Mouse (Mus musculus) CH12.LX (cell line): Measurements from ENCODE around the gene Camta1. TPM values are rescaled to one million over a fixed set of nuclear protein-coding genes. Genes with fewer than 3 reads are reported as not detected.

ENCODE experiments used
- DNase-seq: peaks from one replicate; pipeline ENCODE4 v3.0.0-alpha.2; 2013; ENCODE audit errors: extremely low read depth
- H3K27ac ChIP-seq: 2 replicates; pipeline ENCODE4 v1.5.1; 2012; ENCODE audit warnings: low read depth, mild to moderate bottlenecking, control low read depth, moderate library complexity; ENCODE audit not compliant: insufficient read depth
- H3K27me3 ChIP-seq: replicated peaks from 2 replicates; pipeline ENCODE3; 2012; ENCODE audit warnings: inconsistent platforms
- H3K36me3 ChIP-seq, 2 experiments: replicated peaks in 1 of 2; 2 replicates each; pipeline versions ENCODE3 to v1.6.1; 2012; ENCODE audit warnings: inconsistent platforms in 1 of 2, low read length in 1 of 2, mild to moderate bottlenecking in 1 of 2, mixed read lengths in 1 of 2, moderate library complexity in 1 of 2; ENCODE audit not compliant: control insufficient read depth in 1 of 2, insufficient read depth in 1 of 2
- H3K4me1 ChIP-seq, 2 experiments: 2 replicates each; pipeline ENCODE4 v1.6.1; 2012; ENCODE audit warnings: inconsistent platforms in 1 of 2, moderate library complexity in 1 of 2; ENCODE audit not compliant: insufficient read depth in 2 of 2, control insufficient read depth in 1 of 2
- H3K4me2 ChIP-seq: 2 replicates; pipeline ENCODE4 v1.6.1; 2012; ENCODE audit warnings: low read depth, mild to moderate bottlenecking, control low read depth; ENCODE audit not compliant: poor library complexity, insufficient read depth, severe bottlenecking
- H3K4me3 ChIP-seq, 3 experiments: fragments of 150-350 bp in 1 of 3; sonication (generic) in 1 of 3; replicated peaks in 1 of 3; 2 replicates each; pipeline versions ENCODE3 to v1.5.1; 2011 to 2012; ENCODE audit warnings: low read depth in 2 of 3, low read length in 2 of 3, mild to moderate bottlenecking in 2 of 3, moderate library complexity in 2 of 3, control low read depth in 1 of 3, improper control_type of control experiment in 1 of 3, inconsistent platforms in 1 of 3, mixed read lengths in 1 of 3; ENCODE audit not compliant: poor library complexity in 1 of 3
- H3K79me2 ChIP-seq: replicated peaks from 2 replicates; pipeline ENCODE4 v1.6.1; 2012; ENCODE audit warnings: mild to moderate bottlenecking, moderate library complexity; ENCODE audit not compliant: control insufficient read depth, poor library complexity, insufficient read depth, severe bottlenecking; ENCODE audit errors: extremely low read depth
- H3K9ac ChIP-seq: 2 replicates; pipeline ENCODE4 v1.6.1; 2012; ENCODE audit warnings: low read depth, mild to moderate bottlenecking, control low read depth, moderate library complexity; ENCODE audit not compliant: insufficient read depth
- H3K9me3 ChIP-seq: replicated peaks from 2 replicates; pipeline ENCODE3; 2012; ENCODE audit warnings: low read length, inconsistent platforms, mixed read lengths
- CTCF ChIP-seq, 2 experiments: IDR thresholded peaks in 1 of 2; conservative IDR thresholded peaks in 1 of 2; 2 replicates each; pipeline ENCODE4 v1.5.1; 2011 to 2012; ENCODE audit warnings: low read depth in 2 of 2, low read length in 2 of 2, improper control_type of control experiment in 1 of 2, inconsistent platforms in 1 of 2, mild to moderate bottlenecking in 1 of 2, moderate library complexity in 1 of 2
- ETS1 ChIP-seq: conservative IDR thresholded peaks from 2 replicates; pipeline ENCODE4 v1.6.1; 2012; ENCODE audit warnings: low read depth, mild to moderate bottlenecking, inconsistent platforms, low read length, improper control_type of control experiment, moderate library complexity
- HCFC1 ChIP-seq: IDR thresholded peaks from 2 replicates; pipeline ENCODE4 v1.6.1; 2012; ENCODE audit warnings: low read depth, mild to moderate bottlenecking, inconsistent platforms, low read length, improper control_type of control experiment
- JUN ChIP-seq: IDR thresholded peaks from 2 replicates; pipeline ENCODE4 v1.6.1; 2011; ENCODE audit warnings: low read depth, mild to moderate bottlenecking, low read length, improper control_type of control experiment, moderate library complexity; ENCODE audit not compliant: insufficient read depth
- MAX ChIP-seq: IDR thresholded peaks from 2 replicates; pipeline ENCODE4 v1.6.1; 2011; ENCODE audit warnings: low read length, improper control_type of control experiment
- MAZ ChIP-seq: IDR thresholded peaks from 2 replicates; pipeline ENCODE4 v1.6.1; 2012; ENCODE audit warnings: low read depth, mild to moderate bottlenecking, inconsistent platforms, low read length, improper control_type of control experiment, moderate library complexity
- MYC ChIP-seq: IDR thresholded peaks from 2 replicates; pipeline ENCODE4 v1.6.1; 2011; ENCODE audit warnings: low read depth, mild to moderate bottlenecking, improper control_type of control experiment, low read length
- NELFE ChIP-seq: IDR thresholded peaks from 2 replicates; pipeline ENCODE4 v1.6.1; 2011; ENCODE audit warnings: low read depth, low read length, improper control_type of control experiment
- SMC3 ChIP-seq: IDR thresholded peaks from 2 replicates; pipeline ENCODE4 v1.6.1; 2011; ENCODE audit warnings: low read depth, low read length, improper control_type of control experiment
- TBP ChIP-seq: conservative IDR thresholded peaks from 2 replicates; pipeline ENCODE4 v1.6.1; 2011; ENCODE audit warnings: low read depth, low read length, improper control_type of control experiment
- ZC3H11A ChIP-seq: IDR thresholded peaks from 2 replicates; pipeline ENCODE4 v1.6.1; 2012; ENCODE audit warnings: low read depth, mild to moderate bottlenecking, inconsistent platforms, low read length, improper control_type of control experiment
- ZKSCAN1 ChIP-seq: IDR thresholded peaks from 2 replicates; pipeline ENCODE4 v1.6.1; 2012; ENCODE audit warnings: low read depth, inconsistent platforms, low read length, improper control_type of control experiment, borderline replicate concordance
- ZNF384 ChIP-seq: IDR thresholded peaks from 2 replicates; pipeline ENCODE4 v1.6.1; 2012; ENCODE audit warnings: low read depth, low read length, improper control_type of control experiment, inconsistent platforms
- dilution Hi-C: fragments of 300-500 bp; cut with MboI; formaldehyde crosslinking; loops from 2 replicates; pipeline ENCODE4 v1.14.3; 2020; ENCODE audit warnings: low sequenced_read_pairs; ENCODE audit not compliant: extremely low pct_unique_long_range_greater_than_20kb, extremely low pct_ligation_motif_present
- in situ Hi-C: fragments of 300-500 bp; cut with MboI; formaldehyde crosslinking; loops from 3 replicates; pipeline ENCODE4 v1.14.3; 2019; ENCODE audit warnings: low sequenced_read_pairs, low pct_ligation_motif_present, low pct_unique_long_range_greater_than_20kb, mixed read lengths
- polyA plus RNA-seq: library from polyadenylated mRNA; unstranded; fragments of >175 nt; gene quantifications from 2 replicates; pipeline ENCODE4 v1.2.1, GENCODE M21; 2012; ENCODE audit warnings: low read depth; ENCODE audit not compliant: insufficient read length
- total RNA-seq, 2 experiments: library from RNA; depleted of rRNA; stranded (reverse); fragments of 300-350 nt in 1 of 2; fragments of >200 nt in 1 of 2; gene quantifications; 2 replicates each; pipeline ENCODE4 v1.2.3; 2012 to 2014

Gene Camta1
- total and polyA plus RNA-seq, 3 experiments, result 9.9 to 32.5 (median 15.3) TPM

DNA sequence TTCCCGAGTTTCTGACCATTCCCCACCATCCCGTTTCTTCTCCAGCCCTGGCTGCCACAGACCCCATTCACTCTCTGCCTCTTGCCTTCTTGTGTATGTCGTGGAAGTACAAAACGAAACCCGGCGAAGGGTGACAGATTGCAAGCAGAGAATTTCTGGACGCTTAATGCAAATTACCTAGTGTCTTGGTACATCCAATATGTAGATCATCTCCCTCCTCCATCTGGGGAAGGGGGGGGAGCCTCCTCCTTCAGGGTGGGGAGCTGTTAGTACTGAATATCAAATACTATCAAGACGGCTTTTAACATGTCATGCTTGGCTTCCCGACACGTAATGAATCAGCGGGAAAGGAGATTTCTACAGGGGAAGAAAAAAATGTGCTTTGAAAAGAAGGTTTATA is 710.8 kb downstream of the Camta1 start:
- Histone ChIP-seq H3K4me1 (no peaks in the 10 kb centered on the region), H3K79me2 (no peaks in the 10 kb centered on the region), H3K9me3 (peaks cover 82% of the 10 kb centered on the region), H3K4me3 (no peak overlapping the region), H3K36me3 (no peaks in the 10 kb centered on the region), H3K4me2 (no peak overlapping the region), H3K27ac (no peak overlapping the region), H3K27me3 (no peaks in the 10 kb centered on the region)
- no peak for DNase-seq
- dilution Hi-C loops, result no loop called here
- no peak for TF ChIP-seq SMC3
- TF ChIP-seq, all 38 proteins: peak for 0
- in situ Hi-C loops, result loop anchor here (25.0 kb wide), 2 partner anchors 611 to 736 kb away; no protein-coding TSS in a partner anchor
- H3K9ac ChIP-seq, result no peak overlapping the region

DNA sequence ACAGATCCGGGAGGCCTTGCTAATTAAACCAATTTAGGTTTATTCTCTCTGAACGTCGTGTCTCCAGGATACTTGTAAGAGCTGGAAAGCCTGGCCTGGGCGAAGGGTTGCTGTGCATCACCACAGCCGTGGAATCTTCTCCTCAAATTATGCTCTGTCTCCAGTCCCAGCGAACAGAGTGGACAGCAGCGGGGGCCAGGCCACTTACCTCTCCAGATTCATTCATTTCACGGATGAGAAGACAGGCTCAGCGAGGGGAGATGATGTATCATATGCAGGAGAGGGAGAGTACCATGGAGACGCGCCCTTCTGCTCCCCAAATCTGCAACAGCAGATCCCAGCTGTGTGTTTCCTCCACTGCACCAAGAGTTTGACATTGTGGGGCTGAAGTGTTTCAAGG is 711.6 kb downstream of the Camta1 start:
- no peaks in the 10 kb centered on the region for H3K4me1 ChIP-seq
- TF ChIP-seq ZKSCAN1 (no peak), ZNF384 (no peak), TBP (no peak), MAZ (no peak), MAX (no peak), NELFE (no peak), MYC (no peak), ZC3H11A (no peak), ETS1 (no peak)
- H3K27me3 ChIP-seq, result no peaks in the 10 kb centered on the region
- H3K4me3 ChIP-seq, result no peak overlapping the region
- H3K9me3 ChIP-seq, result peaks cover 82% of the 10 kb centered on the region
- H3K27ac ChIP-seq, result no peak overlapping the region
- in situ Hi-C loops (loop anchor here (25.0 kb wide), 2 partner anchors 612 to 737 kb away; no protein-coding TSS in a partner anchor), dilution Hi-C loops (no loop called here)
- no peaks in the 10 kb centered on the region for H3K79me2 ChIP-seq
- H3K36me3 ChIP-seq, result no peaks in the 10 kb centered on the region
- H3K4me2 ChIP-seq, result no peak overlapping the region
- no peak overlapping the region for H3K9ac ChIP-seq
- DNase-seq, result no peak

DNA sequence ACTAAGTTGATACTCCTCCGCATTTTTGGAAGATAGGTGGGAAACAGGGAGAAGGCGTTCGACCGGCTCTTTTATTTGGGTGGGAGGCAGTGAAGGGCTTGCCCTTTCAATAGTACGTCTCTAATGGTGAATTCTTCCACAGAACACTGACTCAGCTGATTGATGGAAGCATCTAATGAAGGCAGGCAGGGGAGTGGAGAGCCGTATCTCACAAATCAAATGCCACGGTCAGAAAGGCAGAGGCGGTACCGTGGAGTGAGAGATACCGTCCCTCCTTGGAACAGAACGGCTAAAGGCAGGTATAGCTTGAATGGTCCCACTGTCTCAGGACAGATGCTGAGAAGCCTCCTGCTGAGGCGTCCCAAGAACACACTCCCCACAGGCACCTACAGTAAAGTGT is 714.1 kb downstream of the Camta1 start:
- Histone ChIP-seq H3K4me2 (no peak overlapping the region), H3K9ac (no peak overlapping the region), H3K27ac (no peak overlapping the region), H3K9me3 (peaks cover 85% of the 10 kb centered on the region), H3K4me3 (no peak overlapping the region), H3K79me2 (no peaks in the 10 kb centered on the region), H3K4me1 (no peaks in the 10 kb centered on the region), H3K36me3 (no peaks in the 10 kb centered on the region), H3K27me3 (no peaks in the 10 kb centered on the region)
- in situ Hi-C loops, result no loop called here
- no peak for DNase-seq
- TF ChIP-seq MYC, result no peak
- no peak for TF ChIP-seq JUN
- TF ChIP-seq CTCF (conservative IDR thresholded peaks at IDR 0.05 in 1 of 2, IDR thresholded peaks at IDR 0.05 in 1 of 2; ENCODE audit: low read depth in 2 of 2, low read length in 2 of 2), result no peak
- TF ChIP-seq HCFC1, result no peak
- no peak for TF ChIP-seq ZNF384
- dilution Hi-C loops, result no loop called here
